Mouse (Mus musculus) thymus, adult 2 months (tissue): Measurements from ENCODE around the gene Hnf1b. TPM values are rescaled to one million over a fixed set of nuclear protein-coding genes. Genes with fewer than 3 reads are reported as not detected.

Experiments
- DNase-seq: peaks from one replicate; pipeline ENCODE4 v3.0.0; 2021
- H3K27ac ChIP-seq: fragments of 200-500 bp; 2 replicates; pipeline ENCODE4 v1.5.1; 2012; ENCODE audit warnings: low read length, control low read depth; ENCODE audit not compliant: control insufficient read depth, insufficient read depth
- H3K27me3 ChIP-seq: fragments of 200-500 bp; 2 replicates; pipeline ENCODE4 v1.6.1; 2012; ENCODE audit warnings: mild to moderate bottlenecking, low read length, moderate library complexity, mixed read lengths; ENCODE audit not compliant: control insufficient read depth, insufficient read depth
- H3K36me3 ChIP-seq: fragments of 200-500 bp; 2 replicates; pipeline ENCODE4 v1.6.1; 2012; ENCODE audit warnings: mild to moderate bottlenecking, low read length, moderate library complexity; ENCODE audit not compliant: control insufficient read depth, insufficient read depth
- H3K4me1 ChIP-seq: fragments of 200-500 bp; replicated peaks from 2 replicates; pipeline ENCODE4 v1.6.1; 2012; ENCODE audit warnings: low read length; ENCODE audit not compliant: control insufficient read depth, insufficient read depth
- H3K4me3 ChIP-seq: fragments of 200-500 bp; 2 replicates; pipeline ENCODE4 v1.5.1; 2012; ENCODE audit warnings: mild to moderate bottlenecking, low read length, control low read depth, moderate library complexity; ENCODE audit not compliant: control insufficient read depth, insufficient read depth
- CTCF ChIP-seq: fragments of 200-500 bp; IDR thresholded peaks from 2 replicates; pipeline ENCODE4 v1.5.1; 2012; ENCODE audit warnings: mild to moderate bottlenecking, control low read depth, low read length, moderate library complexity, borderline replicate concordance; ENCODE audit not compliant: control insufficient read depth, poor library complexity, insufficient read depth; ENCODE audit errors: extremely low read depth
- POLR2A ChIP-seq: fragments of 200-500 bp; IDR thresholded peaks from 2 replicates; pipeline ENCODE4 v1.6.1; 2012; ENCODE audit warnings: mild to moderate bottlenecking, low read length, control low read depth, moderate library complexity; ENCODE audit not compliant: control insufficient read depth, poor library complexity, insufficient read depth; ENCODE audit errors: extremely low read depth
- WGBS: fragments of 180-500 bp; shearing (Covaris S2); methylation state at CpG from one replicate; pipeline ENCODE4 v1.1.7; 2018; 5-methylcytosine and 5-hydroxymethylcytosine counted together
- polyA plus RNA-seq: library from polyadenylated mRNA; depleted of rRNA; stranded (reverse); fragments of >200 nt; gene quantifications from 2 replicates; pipeline ENCODE4 v1.2.3, GENCODE M21; 2012; rRNA removed

The Hnf1b gene
- polyA plus RNA-seq = 0.11 and 0.13 TPM in 2 replicates

DNA sequence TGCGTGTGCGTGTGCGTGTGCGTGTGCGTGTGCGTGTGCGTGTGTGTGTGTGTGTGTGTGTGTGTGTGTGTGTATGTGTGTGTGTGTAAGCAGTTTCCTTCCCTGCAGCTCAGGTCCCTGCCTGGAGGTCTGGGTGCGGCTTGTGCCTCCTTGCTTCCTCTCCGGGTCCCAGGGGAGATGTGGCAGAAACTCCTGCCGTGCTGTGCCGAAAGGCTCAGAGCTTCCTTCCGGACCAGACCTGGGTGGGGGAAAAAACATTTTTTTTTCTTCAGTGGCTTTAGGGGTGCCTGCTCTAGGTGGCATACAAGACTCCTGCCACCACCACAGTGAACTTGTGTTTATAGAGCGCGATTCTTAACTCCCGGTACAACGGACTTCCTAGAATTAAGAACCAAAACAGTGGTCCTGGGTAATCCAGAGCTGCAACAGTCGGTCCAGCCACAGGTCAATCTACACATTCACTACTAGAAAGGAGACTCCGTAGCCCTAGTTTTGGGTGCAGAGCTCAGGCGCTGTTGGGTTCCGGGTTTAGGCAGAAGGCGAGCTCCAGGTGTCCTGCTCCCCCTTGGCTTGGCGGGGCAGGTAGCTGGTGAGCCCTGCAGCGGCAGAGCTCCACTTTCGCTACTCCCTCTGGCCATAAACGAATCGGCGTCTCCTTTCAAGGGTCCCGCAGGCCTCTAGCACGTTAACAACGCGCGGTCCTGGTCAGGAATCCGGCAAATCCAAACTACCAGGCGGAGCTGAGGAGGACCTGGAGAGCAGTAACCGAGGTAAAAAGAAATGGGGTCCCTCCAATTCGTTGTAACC is at the start of gene Hnf1b:
TSS of gene Hnf1b (plus strand) at position 535 of the 807 bp plus-strand sequence.
- Histone ChIP-seq H3K4me1 (no peaks in the 10 kb centered on the region), H3K27ac (no peak within 1 kb of the TSS), H3K36me3 (no peaks in the 10 kb centered on the region), H3K4me3 (no peak within 1 kb of the TSS), H3K27me3 (peaks cover 31% of the 10 kb centered on the region)
- TF ChIP-seq CTCF (no peak), POLR2A (no peak)
- WGBS = 5% methylated on average over 35 of the region's 36 CpGs
- DNase-seq = no peak

DNA sequence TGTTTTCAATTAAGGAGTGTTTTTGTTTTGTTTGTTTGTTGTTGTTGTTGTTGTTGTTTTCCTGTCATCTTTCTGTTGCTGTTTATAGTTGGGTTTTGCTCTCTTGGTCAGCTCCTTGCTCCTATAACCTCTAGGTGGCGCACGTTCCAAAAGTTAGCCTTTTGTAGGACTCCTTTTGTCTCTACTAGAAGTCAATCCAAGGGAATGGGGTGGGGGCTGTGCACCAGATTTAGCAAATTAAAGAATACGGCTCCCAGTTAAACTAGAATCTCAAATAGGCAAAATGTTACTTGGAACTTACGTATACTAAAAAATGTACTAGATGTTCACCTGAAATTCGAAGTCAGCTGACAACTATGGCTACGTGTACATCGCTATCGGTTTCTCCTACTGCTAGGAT is 47.7 kb upstream of the Hnf1b start:
- Histone ChIP-seq H3K4me1 (no peaks in the 10 kb centered on the region), H3K27ac (no peak overlapping the region), H3K27me3 (no peaks in the 10 kb centered on the region), H3K4me3 (no peak overlapping the region), H3K36me3 (no peaks in the 10 kb centered on the region)
- TF ChIP-seq POLR2A (no peak), CTCF (no peak)
- peak; percentile 30 for DNase-seq
- WGBS = 69% methylated on average over 8 of the region's 8 CpGs

DNA sequence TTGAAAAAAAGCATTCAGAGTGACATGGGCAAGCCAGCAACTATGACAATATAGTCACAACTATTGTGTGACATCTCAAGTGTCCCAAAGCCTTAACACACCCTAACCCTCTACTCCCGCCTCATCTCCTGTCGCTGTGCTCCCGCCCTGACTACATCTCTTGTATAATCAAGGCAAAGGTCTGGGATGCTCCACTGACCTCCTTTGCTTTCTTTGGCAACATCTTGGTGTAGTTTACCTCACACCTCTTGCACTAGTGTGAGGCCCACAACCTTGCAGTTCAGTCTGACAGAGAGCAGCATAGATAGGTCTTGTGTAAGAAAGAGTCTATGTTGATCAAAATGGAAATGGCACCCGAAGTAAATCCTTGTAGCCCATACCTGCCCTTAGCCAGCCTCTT is 47.3 kb upstream of the Hnf1b start:
- no peak overlapping the region for H3K4me3 ChIP-seq
- H3K4me1 ChIP-seq = no peaks in the 10 kb centered on the region
- no peaks in the 10 kb centered on the region for H3K27me3 ChIP-seq
- H3K27ac ChIP-seq = no peak overlapping the region
- H3K36me3 ChIP-seq = no peaks in the 10 kb centered on the region
- WGBS = 93% methylated on average over 4 of the region's 4 CpGs
- no peak for TF ChIP-seq POLR2A
- TF ChIP-seq CTCF = no peak
- no peak for DNase-seq

DNA sequence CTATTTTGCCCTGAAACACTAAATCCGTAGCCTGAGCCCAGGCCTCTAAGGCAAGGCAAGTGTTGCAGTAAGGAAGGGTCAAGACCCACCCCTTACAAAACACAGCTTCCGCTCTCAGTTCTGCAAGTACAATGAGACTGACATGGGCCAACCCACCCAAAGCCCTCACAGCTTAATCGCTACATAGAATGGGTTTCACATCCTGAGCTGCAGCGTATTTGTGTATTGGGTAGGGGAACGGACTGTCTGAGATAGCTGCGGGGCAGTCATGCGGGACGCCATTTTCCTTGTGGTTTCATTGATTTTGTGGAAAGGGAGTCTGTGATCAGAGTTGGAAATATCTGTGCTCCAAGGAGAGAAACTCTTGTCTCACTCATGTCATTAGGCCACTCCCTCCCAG is 39.4 kb upstream of the Hnf1b start:
- H3K4me1 ChIP-seq = no peaks in the 10 kb centered on the region
- no peak overlapping the region for H3K4me3 ChIP-seq
- no peak for TF ChIP-seq CTCF
- no peak for TF ChIP-seq POLR2A
- H3K36me3 ChIP-seq = no peaks in the 10 kb centered on the region
- H3K27me3 ChIP-seq = no peaks in the 10 kb centered on the region
- H3K27ac ChIP-seq = no peak overlapping the region
- WGBS = 88% methylated on average over 8 of the region's 8 CpGs
- no peak for DNase-seq

DNA sequence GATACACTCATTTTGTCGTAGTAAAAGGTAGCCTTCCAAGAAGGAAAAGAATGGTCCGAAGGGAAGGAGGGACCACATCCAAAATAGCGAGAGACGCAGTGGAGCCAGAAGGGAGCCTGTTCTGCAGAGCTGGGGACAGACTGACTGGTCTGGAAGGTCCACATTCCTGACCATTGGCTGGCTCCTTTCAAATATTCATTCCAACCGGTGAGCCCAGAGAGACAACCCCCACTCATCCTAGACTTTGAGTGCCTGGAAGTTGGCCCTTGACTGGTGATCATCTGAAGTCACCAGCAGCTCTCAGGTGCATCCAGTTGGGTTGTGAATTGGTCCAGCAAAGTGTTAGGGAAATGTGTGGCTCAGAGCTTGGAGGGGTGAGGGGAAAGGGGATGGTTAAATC is 34.7 kb upstream of the Hnf1b start:
- DNase-seq = no peak
- no peak overlapping the region for H3K4me3 ChIP-seq
- TF ChIP-seq POLR2A (no peak), CTCF (no peak)
- H3K36me3 ChIP-seq = no peaks in the 10 kb centered on the region
- WGBS = 84% methylated on average over 5 of the region's 5 CpGs
- no peak overlapping the region for H3K27ac ChIP-seq
- no peaks in the 10 kb centered on the region; the same call in 1 of the 2 replicates for H3K27me3 ChIP-seq
- H3K4me1 ChIP-seq = no peaks in the 10 kb centered on the region

DNA sequence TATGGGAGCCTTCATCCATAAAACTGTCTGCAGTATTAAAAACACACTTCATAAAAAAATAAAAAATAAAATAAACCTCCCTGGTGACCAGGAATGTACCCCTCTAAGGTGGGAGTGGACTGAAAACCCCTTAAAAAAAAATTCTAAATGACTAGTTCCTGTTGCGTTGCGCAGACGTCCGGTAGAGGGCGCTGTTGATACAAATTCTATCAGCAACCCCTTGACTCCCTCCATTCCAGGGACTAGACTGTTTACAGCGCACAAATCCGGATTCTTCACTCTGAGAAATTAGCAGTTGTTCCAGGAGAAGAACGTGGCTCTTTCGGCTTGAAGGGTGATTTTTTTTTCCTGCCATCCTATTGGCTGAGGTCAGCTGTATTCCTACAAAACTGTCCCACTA is 34.2 kb upstream of the Hnf1b start:
- TF ChIP-seq CTCF (no peak), POLR2A (no peak)
- H3K4me1 ChIP-seq = no peaks in the 10 kb centered on the region
- H3K27me3 ChIP-seq = no peaks in the 10 kb centered on the region; the same call in 1 of the 2 replicates
- H3K4me3 ChIP-seq = no peak overlapping the region
- peak; percentile 28 for DNase-seq
- no peak overlapping the region for H3K27ac ChIP-seq
- H3K36me3 ChIP-seq = no peaks in the 10 kb centered on the region
- 9% methylated on average over 9 of the region's 9 CpGs for WGBS
